ENCODE assay signal across 10 mouse cellular contexts in genomic region chr16:94624871-94625270, GRCm38 (mm10). TPM values are rescaled to one million over a fixed set of nuclear protein-coding genes. Genes with fewer than 3 reads are reported as not detected.
DNase-seq lines count a peak whose midpoint lies in the region; ATAC-seq and TF ChIP-seq lines count a peak whose summit lies in the region.
"Had no signal": no experiment of that assay in that cellular context is flagged by ENCODE, and none has a peak within 500 bp of the region (broad histone marks: within the 10 kb centered on the region; RNA-seq: fewer than 3 reads in every experiment).

No protein-coding gene starts in this region.

- no peaks in the 10 kb centered on the region for H3K27me3 ChIP-seq in forebrain, embryonic 13.5 days
- H3K27me3 ChIP-seq in forebrain, embryonic 12.5 days = no peaks in the 10 kb centered on the region
- no peaks in the 10 kb centered on the region for H3K27me3 ChIP-seq in lung, postnatal 0 days (replicated peaks; ENCODE audit: insufficient read depth, low read length)
- H3K27me3 ChIP-seq: megakaryocyte, embryonic 14.5 days had no signal

- DNase-seq in lung, postnatal 0 days (ENCODE audit: low spot score) = peak; percentile 28
- DNase-seq in lung, adult 18-20 months = no peak
- peak; percentile 80 for DNase-seq in cerebellum, adult 9-11 months
- DNase-seq in gastrocnemius, adult 8-10 months (ENCODE audit: low spot score in 2 of 2) = no peak
- DNase-seq in right cerebral cortex, postnatal 36 days (ENCODE audit: low spot score in 2 of 2) = no peak
- DNase-seq: kidney, adult 18-20 months had no signal

- H3K36me3 ChIP-seq in forebrain, embryonic 13.5 days (ENCODE audit: poor library complexity, severe bottlenecking) = peaks cover 6% of the 10 kb centered on the region
- H3K36me3 ChIP-seq in forebrain, embryonic 12.5 days (replicated peaks) = peaks cover 4% of the 10 kb centered on the region
- H3K36me3 ChIP-seq in lung, postnatal 0 days (ENCODE audit: insufficient read depth, low read length) = no peaks in the 10 kb centered on the region

- no peak overlapping the region for H3K4me3 ChIP-seq in forebrain, embryonic 13.5 days
- H3K4me3 ChIP-seq in forebrain, embryonic 12.5 days (replicated peaks) = no peak overlapping the region
- H3K4me3 ChIP-seq in lung, postnatal 0 days (ENCODE audit: low read depth, low read length) = no peak overlapping the region
- H3K4me3 ChIP-seq: megakaryocyte, embryonic 14.5 days had no signal

- ATAC-seq in forebrain, embryonic 13.5 days = peak; percentile 61; the same call in 1 of the 2 replicates
- ATAC-seq in forebrain, embryonic 12.5 days (ENCODE audit: low FRiP score) = no peak
- peak; percentile 39 for ATAC-seq in lung, postnatal 0 days
- peak; percentile 38; the same call in 1 of the 2 replicates for ATAC-seq in megakaryocyte, adult 5-6 weeks (ENCODE audit: poor library complexity, severe bottlenecking)

- H3K4me1 ChIP-seq in forebrain, embryonic 13.5 days = peaks cover 34% of the 10 kb centered on the region
- peaks cover 24% of the 10 kb centered on the region for H3K4me1 ChIP-seq in forebrain, embryonic 12.5 days
- peaks cover 11% of the 10 kb centered on the region; the same call in 1 of the 2 replicates for H3K4me1 ChIP-seq in lung, postnatal 0 days (ENCODE audit: insufficient read depth, low read depth, low read length)

- TF ChIP-seq CTCF in lung, postnatal 0 days (IDR thresholded peaks at IDR 0.05) = no peak

- H3K4me2 ChIP-seq in forebrain, embryonic 13.5 days = no peak overlapping the region
- no peak overlapping the region for H3K4me2 ChIP-seq in forebrain, embryonic 12.5 days
- H3K4me2 ChIP-seq in lung, postnatal 0 days (replicated peaks; ENCODE audit: low read depth, low read length) = no peak overlapping the region

- no peak for TF ChIP-seq EP300 in lung, postnatal 0 days (IDR thresholded peaks at IDR 0.05)

- H3K9me3 ChIP-seq in forebrain, embryonic 13.5 days (replicated peaks) = no peaks in the 10 kb centered on the region
- no peaks in the 10 kb centered on the region for H3K9me3 ChIP-seq in forebrain, embryonic 12.5 days
- H3K9me3 ChIP-seq in lung, postnatal 0 days (ENCODE audit: low read length) = no peaks in the 10 kb centered on the region
- H3K9me3 ChIP-seq: megakaryocyte, embryonic 14.5 days had no signal

- H3K27ac ChIP-seq in forebrain, embryonic 13.5 days = no peak overlapping the region
- no peak overlapping the region for H3K27ac ChIP-seq in forebrain, embryonic 12.5 days
- no peak overlapping the region for H3K27ac ChIP-seq in lung, postnatal 0 days (ENCODE audit: low read length)

- WGBS in forebrain, embryonic 13.5 days = 87% methylated on average over 4 of the region's 4 CpGs
- 89% methylated on average over 4 of the region's 4 CpGs for WGBS in forebrain, embryonic 12.5 days
- 60% methylated on average over 4 of the region's 4 CpGs for WGBS in lung, postnatal 0 days

- H3K9ac ChIP-seq in forebrain, embryonic 13.5 days = no peak overlapping the region
- H3K9ac ChIP-seq in forebrain, embryonic 12.5 days = no peak overlapping the region
- H3K9ac ChIP-seq in lung, postnatal 0 days (replicated peaks; ENCODE audit: low read depth) = no peak overlapping the region

RNA-seq across cellular contexts. Expression of gene Dyrk1a, which starts 55.1 kb away (rescaled TPM):
- 12.7 and 14.5 TPM in 2 replicates for polyA plus RNA-seq in forebrain, embryonic 13.5 days (2015; fragmentation: Nextera tagmentation; extraction: Ambion mirVana)
- polyA plus RNA-seq in forebrain, embryonic 12.5 days (2016; fragmentation: Nextera tagmentation; extraction: Ambion mirVana) = 12.0 and 12.8 TPM in 2 replicates
- polyA plus RNA-seq in lung, postnatal 0 days (2015; fragmentation: Nextera tagmentation; extraction: Ambion mirVana) = 7.7 and 8.0 TPM in 2 replicates
- 65.9 and 67.4 TPM in 2 replicates for total RNA-seq in megakaryocyte, adult 5-6 weeks (2015)
- total RNA-seq in megakaryocyte, adult 5-6 weeks (2017) = 62.2 and 66.8 TPM in 2 replicates
- 100 to 1,000 TPM in 3 of 4 experiments, 10 to 100 TPM in 1; 95.4 to 131 (median 109) TPM for total RNA-seq in gastrocnemius, adult 8-10 months (2022)

Comparison
In these comparisons a context has a peak if more than half of its experiments do, and no peak if none do; other contexts are left out.
1. DNase-seq: peak in lung, postnatal 0 days (single experiment) and cerebellum, adult 9-11 months (single experiment); none in lung, adult 18-20 months (0 of 2), gastrocnemius, adult 8-10 months (0 of 2) and right cerebral cortex, postnatal 36 days (0 of 2).